ENCODE assay signal across 9 mouse cellular contexts in the genomic region with DNA sequence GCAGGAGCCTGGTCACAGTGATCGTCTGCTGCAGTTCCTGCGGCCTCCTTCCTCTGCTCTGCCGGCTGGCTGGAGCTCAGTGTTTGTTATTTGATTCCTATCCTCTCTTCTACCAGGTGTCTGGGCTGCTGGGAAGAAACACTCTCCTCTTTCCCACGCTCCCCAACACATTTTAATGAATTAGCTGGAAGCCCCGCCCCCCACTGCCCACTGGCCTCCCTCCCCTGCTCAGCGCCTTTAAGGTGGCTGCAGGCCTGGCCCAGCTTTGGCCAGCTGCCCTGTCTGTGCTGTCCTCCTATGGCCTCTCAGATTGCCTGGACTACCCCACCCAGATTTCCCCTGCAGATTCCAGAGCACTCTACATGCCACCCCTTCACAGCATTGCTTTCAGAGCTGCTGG. TPM values are rescaled to one million over a fixed set of nuclear protein-coding genes. Genes with fewer than 3 reads are reported as not detected.
DNase-seq lines count a peak whose midpoint lies in the region; ATAC-seq lines count a peak whose summit lies in the region.
"Had no signal": no experiment of that assay in that cellular context is flagged by ENCODE, and none has a peak within 500 bp of the region (broad histone marks: within the 10 kb centered on the region; RNA-seq: fewer than 3 reads in every experiment).

No protein-coding gene starts in this region.

- peak overlapping the region; percentile 5; the same call in 1 of the 2 replicates for H3K4me2 ChIP-seq in heart, embryonic 15.5 days
- peak overlapping the region; percentile 43 for H3K4me2 ChIP-seq in midbrain, embryonic 14.5 days (ENCODE audit: low read length)

- H3K27me3 ChIP-seq in heart, embryonic 15.5 days = peaks cover 25% of the 10 kb centered on the region
- H3K27me3 ChIP-seq in midbrain, embryonic 14.5 days (ENCODE audit: control insufficient read depth, insufficient read depth, low read length) = no peaks in the 10 kb centered on the region

- peaks cover 26% of the 10 kb centered on the region for H3K4me1 ChIP-seq in brown adipose tissue, adult 24 weeks (ENCODE audit: control insufficient read depth, insufficient read depth, insufficient read length, low read length)
- peaks cover 54% of the 10 kb centered on the region for H3K4me1 ChIP-seq in heart, embryonic 15.5 days (replicated peaks)
- H3K4me1 ChIP-seq in midbrain, embryonic 14.5 days (ENCODE audit: control insufficient read depth, insufficient read depth, low read length) = peaks cover 51% of the 10 kb centered on the region

- H3K27ac ChIP-seq in brown adipose tissue, adult 24 weeks (replicated peaks; ENCODE audit: low read depth, low read length) = peak overlapping the region; percentile 91
- H3K27ac ChIP-seq in heart, embryonic 15.5 days = peak overlapping the region; percentile 65
- peak overlapping the region; percentile 77 for H3K27ac ChIP-seq in midbrain, embryonic 14.5 days (replicated peaks; ENCODE audit: low read depth, low read length)

- H3K4me3 ChIP-seq in brown adipose tissue, adult 24 weeks (ENCODE audit: insufficient read depth, low read depth, low read length) = peak overlapping the region; percentile 42
- H3K4me3 ChIP-seq in heart, embryonic 15.5 days = no peak overlapping the region
- H3K4me3 ChIP-seq in midbrain, embryonic 14.5 days (replicated peaks; ENCODE audit: low read depth, low read length) = no peak overlapping the region

- H3K9me3 ChIP-seq in heart, embryonic 15.5 days (replicated peaks) = no peaks in the 10 kb centered on the region
- no peaks in the 10 kb centered on the region for H3K9me3 ChIP-seq in midbrain, embryonic 14.5 days (ENCODE audit: control insufficient read depth, low read length)

- H3K36me3 ChIP-seq in heart, embryonic 15.5 days = no peaks in the 10 kb centered on the region
- no peaks in the 10 kb centered on the region for H3K36me3 ChIP-seq in midbrain, embryonic 14.5 days (ENCODE audit: control insufficient read depth, insufficient read depth, low read length)

- no peak for ATAC-seq in heart, embryonic 15.5 days (replicated peaks; ENCODE audit: insufficient number of reproducible peaks, insufficient read depth, low FRiP score, low read depth)
- ATAC-seq in midbrain, embryonic 14.5 days (ENCODE audit: low FRiP score, low TSS enrichment) = peak; percentile 27; the same call in 1 of the 2 replicates

- no peak overlapping the region for H3K9ac ChIP-seq in heart, embryonic 15.5 days
- peak overlapping the region; percentile 23; the same call in 1 of the 2 replicates for H3K9ac ChIP-seq in midbrain, embryonic 14.5 days (replicated peaks; ENCODE audit: low read length)

- peak; percentile 62 to 71 for DNase-seq in cerebellum, postnatal 14 days
- no peak for DNase-seq in cerebellum, adult 18-20 months
- peak; percentile 88 for DNase-seq in kidney, postnatal 14 days
- peak; percentile 79 for DNase-seq in midbrain, embryonic 14.5 days
- DNase-seq in ovary, postnatal 36 days (ENCODE audit: low spot score) = no peak
- DNase-seq in spleen, adult 18-20 months = no peak

- WGBS in heart, embryonic 15.5 days = 14% methylated on average over 6 of the region's 6 CpGs
- WGBS in midbrain, embryonic 14.5 days = 0% methylated on average over 6 of the region's 6 CpGs

RNA-seq across cellular contexts. Expression of gene Nrarp, which starts 2.9 kb away (rescaled TPM):
- polyA plus RNA-seq in brown adipose tissue, adult 24 weeks (2012; ENCODE audit: insufficient read depth, insufficient read length, missing spikeins) = 6.4 and 7.1 TPM in 2 replicates
- polyA plus RNA-seq in heart, embryonic 15.5 days (2015; fragmentation: Nextera tagmentation; extraction: Ambion mirVana) = 17.3 and 19.0 TPM in 2 replicates
- 13.0 and 20.8 TPM in 2 replicates for polyA plus RNA-seq in midbrain, embryonic 14.5 days (2014; fragmentation: Nextera tagmentation; extraction: Ambion mirVana)

RNA-seq across cellular contexts. Expression of gene Tor4a, which starts 19.0 kb away (rescaled TPM):
- polyA plus RNA-seq in brown adipose tissue, adult 24 weeks (2012; ENCODE audit: insufficient read depth, insufficient read length, missing spikeins) = 1.8 and 6.0 TPM in 2 replicates
- 5.8 and 10.3 TPM in 2 replicates for polyA plus RNA-seq in heart, embryonic 15.5 days (2015; fragmentation: Nextera tagmentation; extraction: Ambion mirVana)
- polyA plus RNA-seq in midbrain, embryonic 14.5 days (2014; fragmentation: Nextera tagmentation; extraction: Ambion mirVana) = 0.66 and 1.1 TPM in 2 replicates

RNA-seq across cellular contexts. Expression of gene Nelfb, which starts 33.6 kb away (rescaled TPM):
- polyA plus RNA-seq in brown adipose tissue, adult 24 weeks (2012; ENCODE audit: insufficient read depth, insufficient read length, missing spikeins) = 15.4 and 19.0 TPM in 2 replicates
- 62.7 and 79.5 TPM in 2 replicates for polyA plus RNA-seq in heart, embryonic 15.5 days (2015; fragmentation: Nextera tagmentation; extraction: Ambion mirVana)
- 82.6 and 98.7 TPM in 2 replicates for polyA plus RNA-seq in midbrain, embryonic 14.5 days (2014; fragmentation: Nextera tagmentation; extraction: Ambion mirVana)

RNA-seq across cellular contexts. Expression of gene Stpg3, which starts 36.8 kb away (rescaled TPM):
- not detected in 2 replicates for polyA plus RNA-seq in brown adipose tissue, adult 24 weeks (2012; ENCODE audit: insufficient read depth, insufficient read length, missing spikeins)
- polyA plus RNA-seq in heart, embryonic 15.5 days (2015; fragmentation: Nextera tagmentation; extraction: Ambion mirVana) = not detected in 2 replicates
- polyA plus RNA-seq in midbrain, embryonic 14.5 days (2014; fragmentation: Nextera tagmentation; extraction: Ambion mirVana) = 0.16 TPM in 1 of 2 replicates, not detected in the other
- polyA plus RNA-seq: C2C12 had no signal

RNA-seq across cellular contexts. Expression of gene Fam166a, which starts 40.9 kb away (rescaled TPM):
- polyA plus RNA-seq in brown adipose tissue, adult 24 weeks (2012; ENCODE audit: insufficient read depth, insufficient read length, missing spikeins) = not detected in 2 replicates
- polyA plus RNA-seq in heart, embryonic 15.5 days (2015; fragmentation: Nextera tagmentation; extraction: Ambion mirVana) = 0.57 and 0.65 TPM in 2 replicates
- polyA plus RNA-seq in midbrain, embryonic 14.5 days (2014; fragmentation: Nextera tagmentation; extraction: Ambion mirVana) = not detected in 2 replicates
- polyA plus RNA-seq: C2C12 had no signal

Comparison
In these comparisons a context has a peak if more than half of its experiments do, and no peak if none do; other contexts are left out.
1. DNase-seq: peak in cerebellum, postnatal 14 days (2 of 2), kidney, postnatal 14 days (single experiment) and midbrain, embryonic 14.5 days (single experiment); none in cerebellum, adult 18-20 months (0 of 2), ovary, postnatal 36 days (single experiment) and spleen, adult 18-20 months (0 of 2).
2. Peak in every context shown above with its lines, with median percentiles within 50 percentile points of each other: H3K27ac ChIP-seq.